Mouse (Mus musculus): ENCODE measurements around the gene Krt83. TPM values are rescaled to one million over a fixed set of nuclear protein-coding genes. Genes with fewer than 3 reads are reported as not detected.

Gene Krt83
- polyA plus RNA-seq, 1 experiment from 2014 or later: not detected

DNA sequence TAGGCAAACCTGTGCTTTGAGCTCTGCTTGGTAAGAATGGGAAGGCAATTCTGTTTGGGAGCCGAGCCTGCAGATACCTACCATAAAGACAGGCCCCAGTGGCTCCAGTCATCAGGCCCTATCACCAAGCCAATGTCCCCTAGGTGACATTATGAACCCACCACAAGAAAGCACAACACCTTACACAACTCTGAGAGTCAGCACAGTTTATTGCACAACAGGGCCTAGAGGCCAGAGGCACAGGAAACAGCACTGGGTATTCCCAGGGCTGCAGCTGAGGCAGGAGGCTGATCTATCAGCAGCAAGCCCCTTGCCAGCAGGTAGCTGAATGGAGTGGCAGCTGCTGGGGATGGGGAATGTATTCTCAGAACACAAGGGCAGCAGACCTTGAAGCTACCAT is 6.4 kb downstream of the Krt83 start:
- no peak overlapping the region for H3K4me3 ChIP-seq (ENCODE audit: low read depth, low read length)
- H3K27ac ChIP-seq (ENCODE audit: low read depth, low read length): no peak overlapping the region
- no peaks in the 10 kb centered on the region for H3K9me3 ChIP-seq (ENCODE audit: control insufficient read depth, low read length)
- peaks cover under 1% of the 10 kb centered on the region; the same call in 1 of the 2 replicates for H3K27me3 ChIP-seq (replicated peaks; ENCODE audit: control insufficient read depth, insufficient read depth, low read length)
- no peaks in the 10 kb centered on the region for H3K36me3 ChIP-seq (ENCODE audit: control insufficient read depth, insufficient read depth, low read length)
- DNase-seq (ENCODE audit: low spot score) (no peak), ATAC-seq (replicated peaks; ENCODE audit: low FRiP score) (no peak)
- H3K4me1 ChIP-seq (replicated peaks; ENCODE audit: control insufficient read depth, insufficient read depth, low read length): no peaks in the 10 kb centered on the region
- H3K9ac ChIP-seq (ENCODE audit: low read depth, low read length): no peak overlapping the region
- 57% methylated on average over 1 of the region's 1 CpGs for WGBS
- H3K4me2 ChIP-seq: no peak overlapping the region

GRCm38 (mm10) chr15:101483646-101484045 is 7.7 kb downstream of the Krt83 start:
- H3K36me3 ChIP-seq (ENCODE audit: control insufficient read depth, insufficient read depth, low read length): no peaks in the 10 kb centered on the region
- no peaks in the 10 kb centered on the region for H3K4me1 ChIP-seq (replicated peaks; ENCODE audit: control insufficient read depth, insufficient read depth, low read length)
- H3K4me2 ChIP-seq: no peak overlapping the region
- DNase-seq (ENCODE audit: low spot score) (no peak), ATAC-seq (replicated peaks; ENCODE audit: low FRiP score) (no peak)
- H3K27ac ChIP-seq (ENCODE audit: low read depth, low read length): no peak overlapping the region
- H3K9me3 ChIP-seq (ENCODE audit: control insufficient read depth, low read length): no peaks in the 10 kb centered on the region
- no peak overlapping the region for H3K9ac ChIP-seq (ENCODE audit: low read depth, low read length)
- WGBS: 77% methylated on average over 1 of the region's 1 CpGs
- H3K4me3 ChIP-seq (ENCODE audit: low read depth, low read length): no peak overlapping the region
- peaks cover 13% of the 10 kb centered on the region for H3K27me3 ChIP-seq (replicated peaks; ENCODE audit: control insufficient read depth, insufficient read depth, low read length)

GRCm38 (mm10) chr15:101482056-101482455 is 9.3 kb downstream of the Krt83 start:
- no peak overlapping the region for H3K9ac ChIP-seq (ENCODE audit: low read depth, low read length)
- no peak overlapping the region for H3K4me3 ChIP-seq (ENCODE audit: low read depth, low read length)
- DNase-seq (ENCODE audit: low spot score) (no peak), ATAC-seq (replicated peaks; ENCODE audit: low FRiP score) (no peak)
- H3K27me3 ChIP-seq (replicated peaks; ENCODE audit: control insufficient read depth, insufficient read depth, low read length): peaks cover 21% of the 10 kb centered on the region
- no peak overlapping the region for H3K27ac ChIP-seq (ENCODE audit: low read depth, low read length)
- no peak overlapping the region for H3K4me2 ChIP-seq
- no peaks in the 10 kb centered on the region for H3K36me3 ChIP-seq (ENCODE audit: control insufficient read depth, insufficient read depth, low read length)
- no peaks in the 10 kb centered on the region for H3K4me1 ChIP-seq (replicated peaks; ENCODE audit: control insufficient read depth, insufficient read depth, low read length)
- WGBS: 34% methylated on average over 4 of the region's 4 CpGs
- H3K9me3 ChIP-seq (ENCODE audit: control insufficient read depth, low read length): no peaks in the 10 kb centered on the region

- Histone ChIP-seq H3K9me3 (ENCODE audit: control insufficient read depth, low read length) (no peaks in the 10 kb centered on the region), H3K4me1 (replicated peaks; ENCODE audit: control insufficient read depth, insufficient read depth, low read length) (no peaks in the 10 kb centered on the region), H3K27ac (ENCODE audit: low read depth, low read length) (no peak overlapping the region), H3K36me3 (ENCODE audit: control insufficient read depth, insufficient read depth, low read length) (no peaks in the 10 kb centered on the region), H3K9ac (ENCODE audit: low read depth, low read length) (no peak overlapping the region), H3K4me2 (peak overlapping the region; percentile 46), H3K27me3 (replicated peaks; ENCODE audit: control insufficient read depth, insufficient read depth, low read length) (peaks cover 21% of the 10 kb centered on the region), H3K4me3 (ENCODE audit: low read depth, low read length) (no peak overlapping the region; the same call in 1 of the 2 replicates)
- ATAC-seq (replicated peaks; ENCODE audit: low FRiP score) (no peak), DNase-seq (ENCODE audit: low spot score) (no peak)
- 35% methylated on average over 11 of the region's 11 CpGs for WGBS
Measured at GRCm38 (mm10) chr15:101479666-101480060, 11.6 kb downstream of the Krt83 start.

GRCm38 (mm10) chr15:101479007-101479665 is 12.2 kb downstream of the Krt83 start:
- H3K4me2 ChIP-seq: peak overlapping the region; percentile 46
- ATAC-seq (replicated peaks; ENCODE audit: low FRiP score): no peak
- H3K27me3 ChIP-seq (replicated peaks; ENCODE audit: control insufficient read depth, insufficient read depth, low read length): peaks cover 21% of the 10 kb centered on the region
- no peaks in the 10 kb centered on the region for H3K9me3 ChIP-seq (ENCODE audit: control insufficient read depth, low read length)
- DNase-seq (ENCODE audit: low spot score): peak; percentile 38
- peak overlapping the region; percentile 8 for H3K4me3 ChIP-seq (ENCODE audit: low read depth, low read length)
- no peak overlapping the region for H3K27ac ChIP-seq (ENCODE audit: low read depth, low read length)
- H3K4me1 ChIP-seq (replicated peaks; ENCODE audit: control insufficient read depth, insufficient read depth, low read length): no peaks in the 10 kb centered on the region
- whole genome bisulfite sequencing: 12% methylated on average over 31 of the region's 31 CpGs
- no peak overlapping the region for H3K9ac ChIP-seq (ENCODE audit: low read depth, low read length)
- H3K36me3 ChIP-seq (ENCODE audit: control insufficient read depth, insufficient read depth, low read length): no peaks in the 10 kb centered on the region

- peak; percentile 48 for DNase-seq (ENCODE audit: low spot score)
- ATAC-seq (replicated peaks; ENCODE audit: low FRiP score): no peak
- H3K27ac ChIP-seq (ENCODE audit: low read depth, low read length): no peak within 1 kb of the TSS
- H3K4me2 ChIP-seq: no peak within 1 kb of the TSS
- H3K9ac ChIP-seq (ENCODE audit: low read depth, low read length): no peak within 1 kb of the TSS
- no peaks in the 10 kb centered on the region for H3K9me3 ChIP-seq (ENCODE audit: control insufficient read depth, low read length)
- 23% methylated on average over 10 of the region's 10 CpGs for WGBS
- H3K4me3 ChIP-seq (ENCODE audit: low read depth, low read length): no peak within 1 kb of the TSS
- H3K36me3 ChIP-seq (ENCODE audit: control insufficient read depth, insufficient read depth, low read length): no peaks in the 10 kb centered on the region
- 0 out of 2 replicates have a peak, but pooled peaks cover 4% of the 10 kb centered on the region for H3K27me3 ChIP-seq (replicated peaks; ENCODE audit: control insufficient read depth, insufficient read depth, low read length)
- no peaks in the 10 kb centered on the region for H3K4me1 ChIP-seq (replicated peaks; ENCODE audit: control insufficient read depth, insufficient read depth, low read length)
Measured at GRCm38 (mm10) chr15:101472952-101473528, 18.3 kb downstream of the Krt83 start, which contains the start of gene Krt86. Gene Krt86 (plus strand): TSS chr15:101473478.

DNA sequence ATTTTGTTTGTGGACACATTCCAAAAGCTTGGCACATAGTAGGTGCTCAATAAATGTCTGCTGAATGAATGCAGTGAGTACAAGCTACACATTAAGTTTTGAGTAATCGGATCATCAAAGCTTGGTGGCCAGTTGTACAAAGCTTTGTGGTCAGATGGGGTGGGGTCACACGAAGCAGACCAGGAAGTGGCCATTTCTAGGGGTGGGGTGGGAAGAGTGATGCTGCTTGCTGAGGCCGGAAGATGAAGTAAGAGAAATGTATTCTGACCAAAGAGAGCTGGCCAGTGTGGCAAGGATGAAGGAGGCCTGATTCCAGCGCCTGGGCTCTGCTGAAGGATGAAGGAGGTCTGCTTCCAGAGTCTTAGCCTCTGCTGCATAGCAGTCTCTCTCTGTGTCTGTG is 22.2 kb downstream of the Krt83 start:
- H3K9ac ChIP-seq (ENCODE audit: low read depth, low read length): no peak overlapping the region
- H3K4me1 ChIP-seq (replicated peaks; ENCODE audit: control insufficient read depth, insufficient read depth, low read length): no peaks in the 10 kb centered on the region
- H3K36me3 ChIP-seq (ENCODE audit: control insufficient read depth, insufficient read depth, low read length): no peaks in the 10 kb centered on the region
- 66% methylated on average over 4 of the region's 4 CpGs for WGBS
- H3K27ac ChIP-seq (ENCODE audit: low read depth, low read length): no peak overlapping the region
- ATAC-seq (replicated peaks; ENCODE audit: low FRiP score) (no peak), DNase-seq (ENCODE audit: low spot score) (no peak)
- H3K4me2 ChIP-seq: no peak overlapping the region
- H3K27me3 ChIP-seq (replicated peaks; ENCODE audit: control insufficient read depth, insufficient read depth, low read length): no peaks in the 10 kb centered on the region
- H3K9me3 ChIP-seq (ENCODE audit: control insufficient read depth, low read length): no peaks in the 10 kb centered on the region
- no peak overlapping the region for H3K4me3 ChIP-seq (ENCODE audit: low read depth, low read length)

GRCm38 (mm10) chr15:101463651-101464050 is 27.7 kb downstream of the Krt83 start, which contains the start of gene Krt81:
Gene Krt81 (minus strand): TSS chr15:101463751.
- no peaks in the 10 kb centered on the region; the same call in 1 of the 2 replicates for H3K27me3 ChIP-seq (replicated peaks; ENCODE audit: control insufficient read depth, insufficient read depth, low read length)
- no peak within 1 kb of the TSS for H3K4me3 ChIP-seq (ENCODE audit: low read depth, low read length)
- no peaks in the 10 kb centered on the region for H3K4me1 ChIP-seq (replicated peaks; ENCODE audit: control insufficient read depth, insufficient read depth, low read length)
- WGBS: 80% methylated on average over 13 of the region's 13 CpGs
- H3K27ac ChIP-seq (ENCODE audit: low read depth, low read length): no peak within 1 kb of the TSS
- H3K9ac ChIP-seq (ENCODE audit: low read depth, low read length): no peak within 1 kb of the TSS
- H3K9me3 ChIP-seq (ENCODE audit: control insufficient read depth, low read length): no peaks in the 10 kb centered on the region
- no peak within 1 kb of the TSS for H3K4me2 ChIP-seq
- ATAC-seq (replicated peaks; ENCODE audit: low FRiP score) (no peak), DNase-seq (ENCODE audit: low spot score) (no peak)
- no peaks in the 10 kb centered on the region for H3K36me3 ChIP-seq (ENCODE audit: control insufficient read depth, insufficient read depth, low read length)

DNA sequence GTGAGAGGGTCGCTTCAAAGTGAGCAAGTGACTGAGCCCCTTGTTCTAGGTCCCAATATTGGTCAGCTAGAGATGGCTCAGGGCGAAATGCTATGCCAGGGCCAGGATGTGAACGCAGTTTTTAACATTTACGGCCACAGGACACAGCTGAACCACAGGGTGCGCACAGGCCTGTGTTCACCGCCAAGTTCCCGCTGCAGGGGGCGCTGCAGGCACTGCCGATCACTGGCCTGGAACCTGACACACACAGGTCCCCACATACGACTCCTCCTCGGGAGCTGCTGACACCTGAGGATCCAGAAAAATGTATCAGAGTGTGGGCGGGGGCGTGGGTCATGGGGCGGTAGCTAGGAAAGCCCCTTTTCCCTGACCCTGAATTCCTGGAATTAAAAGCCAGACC is 32.0 kb downstream of the Krt83 start:
- DNase-seq (ENCODE audit: low spot score) (no peak), ATAC-seq (replicated peaks; ENCODE audit: low FRiP score) (no peak)
- no peaks in the 10 kb centered on the region; the same call in 1 of the 2 replicates for H3K27me3 ChIP-seq (replicated peaks; ENCODE audit: control insufficient read depth, insufficient read depth, low read length)
- no peak overlapping the region for H3K4me3 ChIP-seq (ENCODE audit: low read depth, low read length)
- no peaks in the 10 kb centered on the region for H3K36me3 ChIP-seq (ENCODE audit: control insufficient read depth, insufficient read depth, low read length)
- WGBS: 72% methylated on average over 14 of the region's 14 CpGs
- H3K9me3 ChIP-seq (ENCODE audit: control insufficient read depth, low read length): no peaks in the 10 kb centered on the region
- H3K9ac ChIP-seq (ENCODE audit: low read depth, low read length): no peak overlapping the region
- H3K4me1 ChIP-seq (replicated peaks; ENCODE audit: control insufficient read depth, insufficient read depth, low read length): no peaks in the 10 kb centered on the region
- H3K4me2 ChIP-seq: no peak overlapping the region
- H3K27ac ChIP-seq (ENCODE audit: low read depth, low read length): no peak overlapping the region

All from liver, embryonic 11.5 days (tissue).